Comparison of ENCODE assay signal across 11 mouse cellular contexts in the genomic region with DNA sequence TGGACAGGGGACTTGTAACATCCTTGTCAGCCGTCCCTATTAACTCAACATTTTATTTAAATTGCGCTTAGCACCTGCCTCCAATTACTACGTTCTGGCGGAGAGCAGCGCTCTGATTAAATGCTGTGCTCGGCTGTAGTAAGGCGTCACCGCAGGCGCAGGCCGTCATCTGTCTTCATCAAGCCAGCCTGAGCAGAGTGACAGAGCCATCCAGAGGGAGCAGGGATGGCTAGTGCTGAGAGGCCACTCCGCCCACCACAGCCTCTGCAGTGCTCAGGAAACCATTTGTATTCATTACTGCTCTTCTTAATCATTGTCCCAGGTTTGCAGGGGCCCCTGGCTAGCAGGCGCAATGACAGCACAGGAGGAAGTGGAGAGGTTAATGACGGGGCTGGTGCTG.
DNase-seq lines count a peak whose midpoint lies in the region; ATAC-seq and TF ChIP-seq lines count a peak whose summit lies in the region.
"Had no signal": no experiment of that assay in that cellular context is flagged by ENCODE, and none has a peak within 500 bp of the region (broad histone marks: within the 10 kb centered on the region; RNA-seq: fewer than 3 reads in every experiment).

No protein-coding gene starts in this region.

- no peak overlapping the region for H3K4me2 ChIP-seq in lung, embryonic 16.5 days (ENCODE audit: low read depth, low read length)
- peak overlapping the region; percentile 20; the same call in 1 of the 2 replicates for H3K4me2 ChIP-seq in forebrain, embryonic 15.5 days (replicated peaks)
- no peak overlapping the region for H3K4me2 ChIP-seq in limb, embryonic 14.5 days (replicated peaks; ENCODE audit: low read depth, low read length, severe bottlenecking)
- H3K4me2 ChIP-seq: liver, embryonic 13.5 days had no signal

- H3K4me3 ChIP-seq in lung, embryonic 16.5 days (ENCODE audit: low read length), result no peak overlapping the region
- no peak overlapping the region for H3K4me3 ChIP-seq in forebrain, embryonic 15.5 days
- H3K4me3 ChIP-seq in limb, embryonic 14.5 days (replicated peaks; ENCODE audit: low read length), result no peak overlapping the region
- H3K4me3 ChIP-seq: layer of hippocampus, adult 2 months; liver, embryonic 13.5 days had no signal

- ATAC-seq in lung, embryonic 16.5 days (ENCODE audit: low read depth), result 0 out of 2 replicates have a peak, but pooled peaks have one; percentile 21
- peak; percentile 88 for ATAC-seq in forebrain, embryonic 15.5 days (replicated peaks)
- ATAC-seq in limb, embryonic 14.5 days (ENCODE audit: low FRiP score, low read depth), result no peak

- H3K27me3 ChIP-seq in lung, embryonic 16.5 days (ENCODE audit: control insufficient read depth, insufficient read depth, low read depth, low read length), result no peaks in the 10 kb centered on the region
- no peaks in the 10 kb centered on the region for H3K27me3 ChIP-seq in forebrain, embryonic 15.5 days
- H3K27me3 ChIP-seq in limb, embryonic 14.5 days (ENCODE audit: control insufficient read depth, insufficient read depth, low read length), result no peaks in the 10 kb centered on the region
- H3K27me3 ChIP-seq: liver, embryonic 13.5 days had no signal

- H3K36me3 ChIP-seq in lung, embryonic 16.5 days (ENCODE audit: control insufficient read depth, insufficient read depth, low read length), result no peaks in the 10 kb centered on the region
- H3K36me3 ChIP-seq in forebrain, embryonic 15.5 days, result no peaks in the 10 kb centered on the region
- no peaks in the 10 kb centered on the region for H3K36me3 ChIP-seq in limb, embryonic 14.5 days (ENCODE audit: control insufficient read depth, insufficient read depth, low read length)
- H3K36me3 ChIP-seq: liver, embryonic 13.5 days had no signal

- no peaks in the 10 kb centered on the region for H3K9me3 ChIP-seq in lung, embryonic 16.5 days (ENCODE audit: control insufficient read depth, low read length)
- no peaks in the 10 kb centered on the region for H3K9me3 ChIP-seq in forebrain, embryonic 15.5 days
- H3K9me3 ChIP-seq in limb, embryonic 14.5 days (ENCODE audit: control insufficient read depth, low read length), result no peaks in the 10 kb centered on the region
- H3K9me3 ChIP-seq: liver, embryonic 13.5 days had no signal

- no peak for TF ChIP-seq POLR2A in limb, embryonic 14.5 days (IDR thresholded peaks at IDR 0.05; ENCODE audit: borderline replicate concordance, extremely low read depth, insufficient read depth, insufficient read length)

- no peak overlapping the region for H3K27ac ChIP-seq in lung, embryonic 16.5 days (ENCODE audit: low read length)
- H3K27ac ChIP-seq in forebrain, embryonic 15.5 days (replicated peaks), result peak overlapping the region; percentile 61
- no peak overlapping the region for H3K27ac ChIP-seq in limb, embryonic 14.5 days (replicated peaks; ENCODE audit: low read depth, low read length)
- H3K27ac ChIP-seq: layer of hippocampus, adult 2 months; liver, embryonic 13.5 days had no signal

- WGBS in lung, embryonic 16.5 days, result 30% methylated on average over 13 of the region's 13 CpGs
- WGBS in forebrain, embryonic 15.5 days, result 23% methylated on average over 13 of the region's 13 CpGs
- 4% methylated on average over 13 of the region's 13 CpGs for WGBS in limb, embryonic 14.5 days

- H3K9ac ChIP-seq in lung, embryonic 16.5 days (ENCODE audit: low read length), result no peak overlapping the region
- no peak overlapping the region for H3K9ac ChIP-seq in forebrain, embryonic 15.5 days (replicated peaks)
- no peak overlapping the region for H3K9ac ChIP-seq in limb, embryonic 14.5 days (ENCODE audit: low read depth, low read length, severe bottlenecking)
- H3K9ac ChIP-seq: liver, embryonic 13.5 days had no signal

- H3K4me1 ChIP-seq in lung, embryonic 16.5 days (replicated peaks; ENCODE audit: control insufficient read depth, insufficient read depth, low read length), result peaks cover 10% of the 10 kb centered on the region
- H3K4me1 ChIP-seq in forebrain, embryonic 15.5 days, result peaks cover 12% of the 10 kb centered on the region
- H3K4me1 ChIP-seq in limb, embryonic 14.5 days (ENCODE audit: control insufficient read depth, insufficient read depth, low read length), result 0 out of 2 replicates have a peak, but pooled peaks cover 5% of the 10 kb centered on the region
- H3K4me1 ChIP-seq: liver, embryonic 13.5 days had no signal

- no peak for DNase-seq in lung, postnatal 10 days
- DNase-seq in limb, embryonic 14.5 days (ENCODE audit: low spot score), result peak; percentile 5
- DNase-seq in layer of hippocampus, postnatal 36 days, result no peak
- no peak for DNase-seq in Muller cell, postnatal 12 days (ENCODE audit: inconsistent ontology term)
- no peak for DNase-seq in cerebellum, adult 11 months
- DNase-seq: heart, adult 18-20 months; liver, embryonic 13.5 days; thymus, postnatal 14 days had no signal
